Mouse (Mus musculus): Measurements from ENCODE around the gene Gm3002. TPM values are rescaled to one million over a fixed set of nuclear protein-coding genes. Genes with fewer than 3 reads are reported as not detected.
"Not testable (repeated sequence)": the region's sequence is repeated elsewhere in the genome, so short reads cannot be mapped to it uniquely, and the experiment has no call there.

Gene Gm3002
- 1 to 10 TPM; 2.4 to 2.9 TPM for total RNA-seq (2021)

- intact Hi-C loops (cut with DNase I); DNase-seq (ENCODE audit: extremely low spot score in 1 of 2, low spot score in 2 of 2): not testable (repeated sequence)
Measured at GRCm38 (mm10) chr14:3809774-3810173, at the start of gene Gm3002. TSS of gene Gm3002 (plus strand) at chr14:3810074.

GRCm38 (mm10) chr14:3845945-3846344 lies 36.1 kb downstream of the Gm3002 start, which contains the start of gene Gm3033:
TSS of gene Gm3033 (plus strand) at chr14:3846245.
- intact Hi-C loops (cut with DNase I); DNase-seq (ENCODE audit: extremely low spot score in 1 of 2, low spot score in 2 of 2): not testable (repeated sequence)

GRCm38 (mm10) chr14:3883872-3884271 lies 74.0 kb downstream of the Gm3002 start, which contains the start of gene Gm2916:
TSS of gene Gm2916 (plus strand) at chr14:3884172.
- intact Hi-C loops (cut with DNase I), result not testable (repeated sequence)

GRCm38 (mm10) chr14:3931456-3931855 lies 121.6 kb downstream of the Gm3002 start, which contains the start of gene Gm3029:
TSS of gene Gm3029 (plus strand) at chr14:3931756.
- DNase-seq (ENCODE audit: extremely low spot score in 1 of 2, low spot score in 2 of 2); intact Hi-C loops (cut with DNase I): not testable (repeated sequence)

More at GRCm38 (mm10) chr14:3883872-3884271, 74.0 kb downstream of the Gm3002 start, which contains the start of gene Gm2916:
- DNase-seq (ENCODE audit: extremely low spot score in 1 of 2, low spot score in 2 of 2), result not testable (repeated sequence)

- DNase-seq (ENCODE audit: extremely low spot score in 1 of 2, low spot score in 2 of 2); intact Hi-C loops (cut with DNase I): not testable (repeated sequence)
Measured at GRCm38 (mm10) chr14:3963247-3963646, 153.4 kb downstream of the Gm3002 start, which contains the start of gene Gm3095. TSS of gene Gm3095 (plus strand) at chr14:3963547.

GRCm38 (mm10) chr14:3998094-3998493 lies 188.2 kb downstream of the Gm3002 start, which contains the start of gene Gm3099:
TSS of gene Gm3099 (plus strand) at chr14:3998394.
- intact Hi-C loops (cut with DNase I); DNase-seq (ENCODE audit: extremely low spot score in 1 of 2, low spot score in 2 of 2): not testable (repeated sequence)

Other genes starting within 250 kb of the Gm3002 start
- gene Gm3012, start 175.6 kb upstream of the Gm3002 start, total RNA-seq (2021), result not detected
- gene Gm3020, start 158.0 kb upstream of the Gm3002 start, total RNA-seq (2021), result 1 to 10 TPM; 8.4 to 8.5 TPM
- gene Gm3043, start 121.3 kb upstream of the Gm3002 start, total RNA-seq (2021), result not detected
- not detected for gene Gm3033, start 36.2 kb downstream of the Gm3002 start, total RNA-seq (2021)
- not detected for gene Gm2916, start 74.1 kb downstream of the Gm3002 start, total RNA-seq (2021)
- gene Gm3029, start 121.7 kb downstream of the Gm3002 start, total RNA-seq (2021), result not detected
- gene Gm3095, start 153.5 kb downstream of the Gm3002 start, total RNA-seq (2021), result under 1 TPM; 0.26 to 0.75 TPM
- not detected for gene Gm3099, start 188.3 kb downstream of the Gm3002 start, total RNA-seq (2021)
- 10 to 100 TPM in 1 of 2 experiments, 1 to 10 TPM in 1; 8.0 to 11.2 TPM for gene Gm5796, start 213.9 kb downstream of the Gm3002 start, total RNA-seq (2021)